Mouse (Mus musculus): ENCODE data around the gene Gdf11.

The Gdf11 gene

GRCm38 (mm10) chr10:128919203-128919631, 27.7 kb upstream of the Gdf11 start:
- ATAC-seq (ENCODE audit: low TSS enrichment), result peak; percentile 14

- ATAC-seq (ENCODE audit: low TSS enrichment), result no peak
These were observed 26.7 kb upstream of the Gdf11 start for GRCm38 (mm10) chr10:128918246-128918645.

- ATAC-seq (ENCODE audit: low TSS enrichment), result no peak
These were observed 25.9 kb upstream of the Gdf11 start for GRCm38 (mm10) chr10:128917400-128917799.

GRCm38 (mm10) chr10:128916665-128917064, 25.1 kb upstream of the Gdf11 start:
- ATAC-seq (ENCODE audit: low TSS enrichment), result no peak

- ATAC-seq (ENCODE audit: low TSS enrichment), result no peak
These were observed 24.0 kb upstream of the Gdf11 start for GRCm38 (mm10) chr10:128915550-128915949.

- ATAC-seq (ENCODE audit: low TSS enrichment), result no peak
These were observed 22.2 kb upstream of the Gdf11 start for GRCm38 (mm10) chr10:128913696-128914095.

- peak; percentile 80 for ATAC-seq (ENCODE audit: low TSS enrichment)
These were observed 21.7 kb upstream of the Gdf11 start for GRCm38 (mm10) chr10:128913219-128913618.

GRCm38 (mm10) chr10:128912791-128913190, 21.3 kb upstream of the Gdf11 start:
- no peak for ATAC-seq (ENCODE audit: low TSS enrichment)

GRCm38 (mm10) chr10:128912268-128912667, 20.8 kb upstream of the Gdf11 start:
- no peak for ATAC-seq (ENCODE audit: low TSS enrichment)

- ATAC-seq (ENCODE audit: low TSS enrichment), result no peak
These were observed 19.9 kb upstream of the Gdf11 start for GRCm38 (mm10) chr10:128911430-128911829.

- ATAC-seq (ENCODE audit: low TSS enrichment), result peak; percentile 16; the same call in 1 of the 2 replicates
These were observed 18.7 kb upstream of the Gdf11 start for GRCm38 (mm10) chr10:128910066-128910841.

- peak; percentile 20 for ATAC-seq (ENCODE audit: low TSS enrichment)
These were observed 18.1 kb upstream of the Gdf11 start for GRCm38 (mm10) chr10:128909567-128910028.

- ATAC-seq (ENCODE audit: low TSS enrichment), result no peak
These were observed 17.4 kb upstream of the Gdf11 start for GRCm38 (mm10) chr10:128908778-128909448.

GRCm38 (mm10) chr10:128904812-128905211, 13.3 kb upstream of the Gdf11 start:
- ATAC-seq (ENCODE audit: low TSS enrichment), result no peak

- no peak for ATAC-seq (ENCODE audit: low TSS enrichment)
These were observed 11.0 kb upstream of the Gdf11 start for GRCm38 (mm10) chr10:128902409-128902988.

GRCm38 (mm10) chr10:128901409-128901808, 9.9 kb upstream of the Gdf11 start:
- ATAC-seq (ENCODE audit: low TSS enrichment), result no peak

GRCm38 (mm10) chr10:128900698-128901097, 9.2 kb upstream of the Gdf11 start, which contains the start of gene Cd63:
TSS of gene Cd63 (plus strand) at chr10:128900989.
- no peak for ATAC-seq (ENCODE audit: low TSS enrichment)

- no peak for ATAC-seq (ENCODE audit: low TSS enrichment)
These were observed 8.4 kb upstream of the Gdf11 start for GRCm38 (mm10) chr10:128899759-128900490.

GRCm38 (mm10) chr10:128897501-128897900, 6.0 kb upstream of the Gdf11 start:
- peak; percentile 74 for ATAC-seq (ENCODE audit: low TSS enrichment)

GRCm38 (mm10) chr10:128896807-128897206, 5.3 kb upstream of the Gdf11 start:
- ATAC-seq (ENCODE audit: low TSS enrichment), result no peak

GRCm38 (mm10) chr10:128895952-128896693, 4.6 kb upstream of the Gdf11 start:
- peak; percentile 24; the same call in 1 of the 2 replicates for ATAC-seq (ENCODE audit: low TSS enrichment)

Measured in frontal cortex, adult (tissue).